Mouse (Mus musculus) right cerebral cortex, postnatal 10 days (tissue): ENCODE results near the gene Ntpcr.

Source experiments
- DNase-seq, 2 experiments: peaks; one replicate each; pipeline ENCODE4 v3.0.0; 2021; ENCODE audit warnings: low spot score in 2 of 2

The Ntpcr gene

DNA sequence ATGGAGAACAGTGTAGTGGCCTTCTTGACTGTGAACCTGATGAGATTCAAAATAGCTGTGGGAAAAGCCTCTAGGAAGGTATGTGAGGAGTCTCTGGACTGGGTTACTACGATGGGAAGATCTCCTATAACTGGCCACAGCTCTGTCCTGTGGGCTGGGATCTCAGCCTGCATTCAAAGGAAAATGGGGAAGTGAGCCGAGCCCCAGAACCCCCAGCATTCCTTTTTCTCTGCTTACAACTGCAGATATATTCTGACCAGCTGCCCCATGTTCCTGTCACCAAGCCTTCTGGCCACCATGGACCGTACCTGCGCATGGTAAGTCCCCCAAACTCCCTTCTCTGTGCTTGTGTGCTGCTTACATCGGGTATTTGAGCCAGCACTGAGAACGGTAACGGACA is at the start of gene Ntpcr:
TSS of gene Ntpcr (plus strand) at position 218 of the 400 bp plus-strand sequence.
- no peak for DNase-seq

DNA sequence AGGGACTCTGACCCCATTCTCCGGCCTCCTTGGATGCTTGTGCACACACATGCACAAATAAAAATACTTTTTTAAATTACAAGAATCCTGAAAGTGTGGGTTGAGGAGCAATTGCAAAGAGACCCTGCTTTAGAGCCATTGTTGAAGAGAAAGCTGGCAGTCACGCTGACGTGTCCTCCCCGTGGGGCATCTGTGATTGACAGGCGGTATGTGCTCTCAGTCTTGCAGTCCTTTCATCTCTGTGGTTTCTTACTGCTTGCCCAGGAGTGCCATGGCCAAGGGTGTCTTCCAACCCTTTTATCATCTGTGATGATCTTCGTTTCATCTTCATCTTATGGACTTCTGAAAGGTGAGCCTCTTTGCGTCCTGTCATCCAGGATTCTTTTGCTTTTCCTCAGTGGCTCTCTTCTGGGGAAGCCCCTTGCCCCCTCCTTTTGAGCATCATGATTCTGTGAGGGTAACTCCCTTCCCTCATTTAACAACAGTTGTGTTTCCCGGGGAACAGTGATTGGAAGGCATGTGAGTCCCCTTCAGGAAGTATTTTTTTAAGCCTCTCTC is 48.8 kb upstream of the Ntpcr start:
- DNase-seq, result no peak

DNA sequence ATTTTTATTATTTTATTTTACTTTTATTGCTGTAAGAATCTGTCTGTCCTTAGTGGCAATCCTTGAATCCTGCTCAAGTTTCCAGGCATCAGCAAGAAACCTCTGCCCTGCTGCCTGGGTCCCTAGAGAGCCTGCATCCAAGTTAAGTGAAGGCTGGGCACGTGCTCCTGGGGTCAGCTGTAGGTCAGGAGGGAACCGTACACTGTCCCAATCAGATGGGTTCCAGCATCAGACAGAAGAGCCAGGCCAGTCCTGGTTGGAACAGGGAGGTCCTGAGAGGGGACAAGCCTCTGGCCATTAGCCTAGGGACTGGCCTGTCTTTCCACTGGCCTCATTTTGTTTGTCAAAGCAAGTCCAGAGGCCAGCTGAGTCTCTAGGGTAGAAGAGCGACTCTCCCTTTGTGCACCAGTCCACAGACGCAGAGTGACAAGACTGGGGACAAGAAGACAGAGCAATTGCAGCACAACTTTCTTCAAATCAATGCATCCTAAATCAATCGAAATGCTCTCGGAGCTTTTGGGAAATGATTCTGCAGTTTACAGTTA is 44.5 kb upstream of the Ntpcr start:
- no peak for DNase-seq

DNA sequence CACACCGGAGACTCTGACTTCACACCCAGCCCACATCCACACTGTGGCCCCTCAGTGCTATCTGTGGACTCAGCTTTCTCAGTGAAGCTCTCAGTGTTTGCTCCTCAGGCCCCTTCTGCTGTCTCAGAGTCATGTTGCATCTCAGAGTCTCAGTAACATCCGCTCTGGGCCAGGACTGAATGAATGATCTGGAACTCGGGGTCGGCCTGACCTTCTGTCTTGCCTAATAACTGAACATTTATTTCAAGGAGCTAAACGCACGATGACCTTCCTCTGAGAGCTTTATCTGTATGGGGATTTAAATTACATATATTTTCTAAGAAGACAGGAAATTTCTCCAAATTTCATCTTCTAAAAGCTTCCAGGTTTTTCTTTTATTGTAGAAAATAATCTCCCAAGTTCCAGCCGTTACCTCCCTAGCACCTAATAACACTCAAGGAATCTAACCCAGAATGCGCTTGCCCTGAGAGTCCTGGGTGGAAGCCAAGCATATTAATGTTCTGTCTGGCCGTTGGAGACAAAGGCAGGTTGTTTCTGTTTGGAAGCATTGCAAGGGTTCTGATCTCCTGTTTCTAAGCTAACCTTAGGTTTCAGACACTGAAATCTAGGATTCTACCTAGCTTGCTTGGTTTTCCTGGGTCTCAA is 43.4 kb upstream of the Ntpcr start:
- DNase-seq, result no peak

DNA sequence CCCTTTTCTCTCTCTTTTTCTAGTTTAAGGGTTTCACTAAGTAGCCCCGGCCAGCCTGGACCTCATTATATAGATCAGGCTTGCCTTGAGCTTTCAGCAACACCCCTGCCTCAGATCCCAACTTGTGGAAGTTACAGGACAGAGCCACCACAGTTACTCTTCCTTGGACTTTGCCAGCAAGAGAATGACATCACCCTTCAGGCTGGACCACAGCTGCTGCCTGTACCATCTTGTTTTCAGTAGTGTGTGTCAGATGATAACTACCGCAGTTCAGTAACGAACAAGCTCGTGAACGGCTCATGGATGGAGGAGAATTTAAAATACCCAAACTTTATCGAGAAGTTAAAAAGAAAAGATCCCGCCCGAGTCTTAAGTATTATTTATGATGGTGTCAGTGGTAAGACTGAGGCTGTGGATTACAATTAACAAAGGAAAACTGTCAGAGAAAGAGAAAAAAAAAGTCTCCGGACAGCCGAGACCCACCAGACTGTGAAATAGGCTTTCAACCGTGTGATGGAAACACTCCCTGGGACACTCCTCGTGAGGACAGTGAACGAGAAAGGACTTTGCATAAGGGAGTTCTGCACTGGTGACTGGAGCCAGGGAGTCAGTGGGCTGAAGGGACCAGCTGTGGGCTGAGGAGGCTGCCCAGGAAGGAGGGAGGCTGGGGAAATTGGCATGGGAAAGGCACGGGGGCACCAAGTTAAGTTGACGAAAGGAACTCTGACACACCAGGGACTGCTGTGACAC is 39.4 kb upstream of the Ntpcr start:
- no peak for DNase-seq

DNA sequence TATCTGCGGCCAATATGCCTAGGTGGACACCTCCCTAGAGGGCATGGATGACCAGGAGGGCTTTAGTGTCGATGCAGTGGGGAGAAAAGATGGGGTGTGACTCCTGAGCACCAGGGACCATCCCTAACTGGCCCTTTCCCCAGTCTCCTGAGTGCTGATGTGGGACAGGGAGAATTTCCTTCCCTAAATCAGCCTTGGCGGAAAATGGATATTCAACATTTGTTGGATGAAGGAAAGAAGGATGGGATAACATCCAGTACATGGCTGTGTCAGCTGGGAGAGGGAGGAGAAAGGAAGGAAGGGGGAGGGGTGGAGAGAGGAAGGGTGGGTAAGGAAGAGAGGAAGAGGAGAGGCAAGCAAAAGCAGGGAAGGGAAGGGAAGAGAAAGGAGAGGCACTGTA is 38.8 kb upstream of the Ntpcr start:
- no peak for DNase-seq

DNA sequence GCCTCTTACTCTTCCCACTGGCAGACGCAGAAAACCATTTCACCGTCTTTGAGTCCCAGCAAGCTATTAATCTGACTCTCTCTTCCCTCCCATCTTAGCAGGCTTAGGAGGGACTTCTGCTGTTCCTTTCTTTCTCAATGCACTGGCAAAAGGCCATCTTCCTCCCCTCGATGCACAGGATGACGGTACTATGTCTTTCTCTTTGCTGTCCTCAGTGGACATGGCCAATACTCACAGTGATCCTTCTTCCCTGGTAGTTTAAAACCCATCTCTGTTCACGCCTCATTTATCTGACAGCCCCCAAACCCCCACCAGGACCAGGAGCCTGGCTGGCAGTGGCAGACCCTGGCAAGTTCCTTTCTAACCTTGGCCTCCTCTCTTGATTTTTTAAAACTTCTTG is 37.3 kb upstream of the Ntpcr start:
- no peak for DNase-seq

DNA sequence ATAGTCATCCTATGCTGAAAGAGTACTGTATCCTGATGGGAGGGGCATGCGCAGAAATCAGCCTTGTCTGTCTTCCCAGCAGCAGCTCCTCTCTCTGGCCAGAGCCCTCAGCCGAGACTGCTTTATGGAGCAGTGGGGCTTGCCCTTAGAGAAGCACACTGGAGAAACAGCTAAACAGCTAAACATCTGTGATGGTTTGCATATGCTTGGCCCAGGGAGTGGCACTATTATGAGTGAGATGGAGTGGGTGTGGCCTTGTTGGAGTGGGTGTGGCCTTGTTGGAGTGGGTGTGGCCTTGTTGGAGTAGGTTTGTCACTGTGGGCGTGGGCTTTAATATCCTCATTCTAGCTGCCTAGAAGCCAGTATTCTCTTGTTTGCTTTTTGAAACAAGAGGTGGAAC is 36.6 kb upstream of the Ntpcr start:
- DNase-seq, result no peak

DNA sequence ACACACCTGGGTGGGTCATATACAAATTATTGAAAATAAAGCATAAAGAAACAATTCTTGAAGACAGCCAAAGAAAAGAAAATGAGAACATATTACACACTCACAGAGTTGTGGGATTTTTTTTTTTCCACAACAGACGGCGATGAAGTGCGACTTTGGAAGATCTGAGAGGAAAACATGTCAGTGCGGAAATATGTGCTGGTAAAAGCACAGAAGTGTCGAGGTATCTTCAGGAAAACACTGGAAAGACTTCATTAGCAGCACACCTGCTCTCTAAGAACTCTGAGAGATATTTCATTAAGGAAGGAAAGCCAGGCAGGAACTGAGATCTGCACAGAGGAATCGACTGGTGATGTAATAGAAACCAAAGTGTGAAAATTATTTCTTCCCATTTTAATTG is 33.8 kb upstream of the Ntpcr start:
- no peak for DNase-seq

DNA sequence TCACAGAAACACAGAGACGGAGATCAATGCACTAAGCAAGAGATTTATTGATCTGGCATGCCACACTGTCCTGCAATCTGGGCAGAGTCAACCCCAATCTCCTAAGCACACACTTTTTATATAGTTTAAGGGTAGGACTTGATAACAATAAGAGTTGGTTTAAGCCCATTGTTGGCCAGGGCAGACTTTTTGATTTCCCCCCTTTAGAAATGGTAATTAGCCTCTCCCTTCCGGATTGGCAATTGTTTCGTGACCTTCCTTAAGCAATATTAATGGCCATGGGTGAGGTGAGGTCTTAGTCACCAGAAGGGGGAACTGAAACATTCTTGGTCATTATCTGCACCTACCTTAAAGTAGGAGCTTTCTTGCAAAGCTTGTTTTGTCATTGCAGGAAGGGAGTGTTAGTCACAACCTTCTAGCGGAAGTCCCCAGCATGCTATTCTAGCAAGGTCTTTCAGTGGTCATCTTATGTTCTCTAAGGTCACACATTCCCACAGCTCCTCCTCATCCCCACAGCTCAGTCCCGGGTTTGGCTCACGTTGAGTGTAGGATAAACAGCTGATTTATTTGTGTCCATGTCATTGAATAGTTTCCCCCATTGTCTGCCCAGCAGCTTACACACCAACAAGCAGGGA is 30.3 kb upstream of the Ntpcr start:
- no peak for DNase-seq

DNA sequence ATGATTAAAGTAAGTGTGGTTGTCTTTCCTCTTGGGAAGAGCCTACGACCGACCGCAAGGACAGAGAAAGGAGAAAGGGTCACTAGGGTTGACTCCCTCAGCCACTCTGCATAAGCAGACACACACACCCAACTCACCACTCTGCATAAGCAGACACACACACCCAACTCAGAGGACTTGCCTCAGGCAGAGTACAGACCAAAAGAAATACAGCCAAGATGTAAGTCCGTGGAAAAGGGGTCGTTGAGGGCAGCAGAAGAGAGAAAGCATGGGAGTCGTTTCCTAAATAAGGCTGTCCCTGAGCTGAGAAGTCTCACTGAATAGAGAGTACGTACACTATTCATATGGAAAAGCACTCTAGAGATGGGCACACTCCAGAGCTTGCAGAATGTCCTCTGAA is 29.4 kb upstream of the Ntpcr start:
- no peak for DNase-seq

DNA sequence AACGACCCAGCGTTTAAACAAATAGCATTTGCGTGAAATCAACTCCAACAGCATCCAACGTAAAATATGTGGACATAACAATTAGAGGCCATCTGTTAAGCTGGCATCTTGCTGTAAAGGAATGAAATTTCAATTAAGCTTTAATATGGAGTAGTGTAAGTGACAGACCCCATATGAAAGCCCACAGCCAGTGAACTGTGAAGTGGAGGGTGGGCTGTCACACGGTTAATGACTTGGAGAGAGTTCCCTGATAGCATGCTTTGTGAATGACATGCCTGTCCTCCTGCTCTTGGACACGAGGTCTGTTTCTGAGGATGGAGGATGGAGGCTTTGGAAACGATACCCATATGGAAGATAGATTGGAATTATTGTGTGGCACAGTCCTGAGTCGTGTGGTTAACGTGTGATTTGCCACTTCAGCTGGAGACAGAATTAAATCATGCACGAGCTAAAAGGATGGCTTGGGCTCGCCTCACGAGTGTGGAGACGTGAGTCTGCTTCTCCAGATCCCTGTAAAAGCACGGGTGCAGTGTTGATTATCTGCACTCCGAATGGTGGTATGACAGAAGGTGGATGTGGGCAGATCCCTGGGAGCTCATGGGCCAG is 26.8 kb upstream of the Ntpcr start:
- no peak for DNase-seq

DNA sequence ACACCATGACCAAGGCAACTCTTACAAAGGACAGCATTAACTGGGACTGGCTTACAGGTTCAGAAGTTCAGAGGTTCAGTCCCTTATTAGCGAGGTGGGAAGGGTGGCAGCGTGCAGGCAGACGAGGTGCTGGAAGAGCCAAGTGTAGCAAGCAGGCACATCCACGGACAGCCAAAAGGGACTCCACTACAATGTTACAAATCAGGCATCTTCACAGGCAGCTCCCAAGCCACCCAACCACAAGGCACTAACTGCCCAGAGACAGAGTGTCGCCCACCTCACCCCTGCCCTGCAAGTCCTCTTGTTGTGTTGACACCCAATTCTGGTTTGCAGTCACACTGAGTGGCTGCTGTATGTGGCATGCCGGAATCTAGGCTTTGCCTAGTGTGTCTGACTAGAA is 25.3 kb upstream of the Ntpcr start:
- no peak for DNase-seq

DNA sequence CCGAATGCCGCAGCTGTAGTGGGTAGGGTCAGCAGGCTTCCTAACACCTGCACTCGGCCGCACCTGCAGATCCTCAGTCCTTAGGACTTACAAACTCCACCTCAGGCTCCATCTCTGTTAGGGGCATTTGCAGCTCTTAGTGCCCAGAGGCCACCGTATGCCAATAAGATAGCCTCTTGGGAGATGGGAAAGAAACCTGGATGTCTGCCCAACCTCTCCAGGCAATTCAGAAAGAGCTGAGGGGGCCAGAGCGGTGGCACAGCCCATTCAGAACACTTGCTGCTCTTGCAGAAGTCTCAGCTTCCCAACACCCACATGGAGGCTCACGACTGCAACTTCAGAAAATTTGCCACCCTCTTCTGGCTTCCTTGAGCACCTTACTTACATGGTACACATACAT is 23.9 kb upstream of the Ntpcr start:
- DNase-seq, result no peak

DNA sequence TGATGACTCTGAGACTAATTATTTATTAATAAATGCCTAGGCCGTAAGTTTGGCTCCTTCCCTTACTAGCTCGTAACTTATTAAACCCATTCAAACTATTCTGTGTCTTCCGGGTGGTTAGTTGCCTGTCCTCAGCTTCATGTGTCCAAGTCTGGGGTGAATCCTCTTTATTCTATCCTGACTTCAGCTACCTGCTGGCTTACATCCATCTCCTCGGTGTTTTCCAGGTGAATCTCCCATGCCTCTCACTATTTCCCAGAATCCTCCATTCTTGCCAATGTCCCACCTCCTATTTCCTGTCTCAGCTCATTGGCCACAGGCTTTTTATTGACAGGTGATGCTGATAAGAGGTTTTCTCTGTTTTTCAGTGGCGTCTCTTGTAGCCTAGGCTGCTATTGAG is 20.6 kb upstream of the Ntpcr start:
- DNase-seq, result no peak

DNA sequence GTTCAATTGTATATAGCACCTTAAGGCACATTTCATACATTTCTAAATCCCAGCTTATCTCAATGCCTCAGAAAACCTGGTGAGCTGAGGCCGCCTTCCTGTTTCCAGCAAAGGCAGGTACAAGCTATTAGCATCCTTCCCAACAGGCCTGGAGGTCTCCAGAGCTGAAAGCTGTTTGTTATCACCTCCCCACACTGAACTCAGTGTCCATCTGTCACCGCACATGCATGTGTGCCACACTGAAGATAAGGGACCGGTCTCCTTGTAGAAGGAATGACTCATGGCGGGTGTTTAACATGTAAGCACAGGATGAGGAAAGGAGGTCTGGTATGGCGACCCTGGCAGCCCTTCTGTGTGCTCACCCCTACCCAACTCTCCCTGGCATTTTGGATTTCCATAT is 18.2 kb upstream of the Ntpcr start:
- no peak for DNase-seq

DNA sequence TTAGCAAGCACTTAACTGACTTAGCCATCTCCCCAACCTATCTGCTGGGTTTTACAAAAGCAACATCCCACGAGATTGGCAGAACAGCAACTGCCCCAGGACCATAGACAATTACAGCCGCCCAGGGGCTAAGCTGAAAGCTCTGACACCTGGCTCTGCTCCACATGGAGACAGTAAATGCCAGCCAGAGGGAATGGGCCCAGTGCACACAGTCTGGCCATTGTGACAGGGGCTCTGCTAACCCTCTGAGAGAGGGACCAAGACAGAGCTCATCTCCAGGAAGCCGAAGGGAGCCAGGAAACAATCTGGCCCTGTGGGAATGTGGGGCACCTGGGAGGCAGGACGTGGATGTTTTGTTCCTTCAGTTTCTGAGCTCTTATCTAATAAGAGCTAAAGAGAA is 13.6 kb upstream of the Ntpcr start:
- no peak for DNase-seq

DNA sequence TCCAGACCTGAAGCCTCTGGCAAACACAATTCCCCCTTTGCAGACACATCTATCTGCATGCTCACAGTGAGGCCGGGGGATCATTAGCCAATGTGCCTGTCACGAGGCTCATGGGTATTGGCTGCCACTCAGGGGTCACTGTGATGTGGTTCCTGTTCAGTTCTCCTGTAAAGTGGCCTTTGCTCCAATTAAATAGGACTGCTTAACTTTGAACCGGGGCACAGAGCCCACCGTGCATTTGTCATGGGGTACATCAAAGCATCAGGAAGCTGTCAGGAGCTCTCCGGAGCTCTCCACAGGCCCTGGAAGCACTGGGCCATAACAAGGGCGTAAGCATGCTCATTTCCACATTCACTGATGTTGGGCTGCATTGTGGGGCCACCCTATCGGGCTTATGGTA is 13.2 kb upstream of the Ntpcr start:
- DNase-seq, result no peak

DNA sequence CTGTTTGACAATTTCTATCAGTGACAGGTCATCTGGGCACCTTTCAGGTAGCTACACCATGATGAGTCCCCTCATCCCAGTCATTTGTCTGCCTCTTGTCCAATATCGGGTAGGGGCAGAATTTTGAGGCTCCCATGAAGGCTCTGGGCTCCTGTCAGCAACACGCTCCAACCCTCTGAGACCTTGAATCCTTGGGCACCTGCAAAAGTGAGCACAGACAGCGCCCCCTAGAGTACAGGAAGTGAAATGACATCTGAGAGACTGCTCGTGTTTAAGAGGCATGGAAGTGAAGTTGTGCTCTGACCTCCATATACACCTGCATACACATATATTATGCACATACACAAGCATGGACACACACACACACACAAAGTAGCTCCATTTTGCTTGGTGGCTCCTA is 10.8 kb upstream of the Ntpcr start:
- DNase-seq, result no peak

DNA sequence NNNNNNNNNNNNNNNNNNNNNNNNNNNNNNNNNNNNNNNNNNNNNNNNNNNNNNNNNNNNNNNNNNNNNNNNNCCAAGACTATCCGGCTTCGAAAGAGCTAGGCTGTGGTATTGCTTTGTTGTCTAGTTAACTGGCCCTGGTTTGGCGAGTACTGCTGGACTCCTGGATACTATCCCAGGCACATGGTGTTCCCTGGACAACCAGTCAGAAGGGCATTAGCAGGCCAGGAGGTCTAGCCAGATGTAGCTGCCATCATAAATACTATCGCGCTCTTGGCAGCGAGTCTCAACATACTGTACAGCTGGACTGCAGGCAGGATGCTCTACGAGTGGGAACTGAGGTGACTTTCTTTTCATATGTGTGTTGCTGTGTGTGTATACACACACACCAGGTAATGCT is 7.1 kb upstream of the Ntpcr start:
- DNase-seq, result no peak

DNA sequence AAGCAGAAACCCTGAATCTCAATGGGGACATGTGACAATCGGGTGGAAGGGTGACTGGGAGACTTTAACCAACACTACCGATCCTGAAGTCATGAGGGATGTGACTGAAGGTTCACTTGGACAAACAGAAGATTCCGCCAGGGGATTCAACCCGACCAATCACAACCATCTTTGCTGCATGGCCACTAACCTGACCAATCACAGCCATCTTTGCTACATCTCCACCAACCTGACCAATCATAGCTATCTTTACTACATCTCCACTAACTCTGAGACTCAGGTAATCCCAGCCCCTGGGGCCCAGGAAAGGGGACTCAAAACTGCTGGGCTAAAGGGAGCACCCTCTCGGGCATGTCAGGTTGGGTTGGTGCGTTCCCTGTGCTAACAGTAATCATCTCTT is 6.3 kb upstream of the Ntpcr start:
- DNase-seq, result no peak
